Mouse (Mus musculus) CD4-positive, CD25-positive, alpha-beta regulatory T cell, adult 4 months (primary cell): ENCODE results near the gene Rabgap1l. TPM values are rescaled to one million over a fixed set of nuclear protein-coding genes. Genes with fewer than 3 reads are reported as not detected.

Experiments
- ATAC-seq: one replicate; pipeline ENCODE4 v1.8.0; 2017
- polyA plus RNA-seq, 2 experiments: library from polyadenylated mRNA; unstranded; fragments of 100-300 nt; shearing (Covaris generic); gene quantifications; one replicate each; pipeline ENCODE4 v1.2.1; 2017

The Rabgap1l gene
- 100 to 1,000 TPM; 268 to 348 TPM for polyA plus RNA-seq

DNA sequence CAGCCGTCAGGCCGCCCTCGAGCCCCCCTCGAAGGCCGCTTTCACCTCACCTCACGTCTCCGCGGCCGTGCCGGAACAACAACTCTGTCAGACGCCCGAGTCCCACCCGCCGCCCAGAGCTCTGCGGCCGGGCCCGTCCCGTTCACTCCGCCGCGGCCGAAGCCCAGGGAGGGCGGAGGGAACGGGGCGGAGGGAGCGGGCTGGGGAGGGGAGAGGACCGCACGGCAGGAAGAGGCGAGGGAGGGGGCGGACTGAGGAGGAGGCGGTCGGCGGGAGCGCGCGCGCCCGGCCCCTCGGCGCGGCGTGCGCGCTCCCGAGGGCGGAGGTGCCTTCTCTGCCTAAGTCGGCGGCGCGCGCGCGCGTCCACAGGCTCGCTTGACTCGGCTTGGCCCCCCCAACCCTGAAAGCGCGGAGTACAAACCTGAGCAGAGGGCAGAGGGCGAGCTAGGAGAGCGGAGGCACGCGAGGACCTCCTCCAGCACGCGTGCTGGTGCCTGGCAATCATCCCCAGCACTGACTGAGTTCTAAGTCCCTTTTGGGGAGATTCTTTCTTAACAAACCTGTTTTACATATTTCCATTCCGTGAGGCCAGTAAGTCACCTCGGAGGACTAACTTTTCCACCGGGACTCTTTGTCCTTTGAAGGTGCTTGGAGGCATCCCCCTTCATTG, at the start of gene Rabgap1l:
Gene Rabgap1l (minus strand): TSS at position 526 of the 670 bp plus-strand sequence.
- peak; percentile 83 for ATAC-seq

DNA sequence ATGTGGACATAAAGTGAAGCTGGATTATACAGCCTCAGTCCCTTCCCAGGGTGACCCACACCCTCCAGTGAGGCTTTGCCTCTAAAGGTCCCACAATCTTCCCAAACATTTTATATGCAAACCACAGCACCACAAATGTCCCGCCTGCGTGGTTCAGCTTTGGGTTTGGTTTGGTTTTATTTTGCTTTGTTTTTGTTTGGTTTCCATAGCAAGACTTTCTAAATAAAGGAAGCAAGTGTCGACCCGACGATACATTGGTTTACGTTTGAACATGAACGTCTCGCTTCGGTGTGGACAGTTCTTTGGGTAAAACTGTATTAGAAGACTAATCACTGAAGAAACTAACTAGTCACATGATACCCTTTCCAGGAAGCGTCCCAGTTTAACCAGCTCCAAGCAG, 49.6 kb upstream of the Rabgap1l start:
- ATAC-seq, result peak; percentile 60

DNA sequence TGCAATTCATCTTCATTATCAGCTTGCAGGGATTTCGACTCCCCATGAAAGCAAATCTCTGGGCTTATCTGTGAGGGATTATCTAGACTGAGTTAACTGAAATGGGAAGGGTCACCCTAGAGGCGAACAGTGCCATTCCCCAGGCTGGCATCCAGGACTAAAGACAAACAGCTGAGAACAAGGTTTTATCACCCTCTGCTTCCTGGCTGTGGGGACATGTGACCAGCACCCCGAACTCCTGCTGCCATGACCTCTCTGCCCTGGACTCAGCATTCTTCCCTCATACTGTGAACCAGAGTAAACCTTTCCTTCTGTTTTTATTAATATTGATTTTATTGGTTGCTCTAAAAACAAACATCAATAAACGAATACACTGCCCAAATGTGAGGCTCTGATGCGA, 47.6 kb upstream of the Rabgap1l start:
- ATAC-seq, result no peak

DNA sequence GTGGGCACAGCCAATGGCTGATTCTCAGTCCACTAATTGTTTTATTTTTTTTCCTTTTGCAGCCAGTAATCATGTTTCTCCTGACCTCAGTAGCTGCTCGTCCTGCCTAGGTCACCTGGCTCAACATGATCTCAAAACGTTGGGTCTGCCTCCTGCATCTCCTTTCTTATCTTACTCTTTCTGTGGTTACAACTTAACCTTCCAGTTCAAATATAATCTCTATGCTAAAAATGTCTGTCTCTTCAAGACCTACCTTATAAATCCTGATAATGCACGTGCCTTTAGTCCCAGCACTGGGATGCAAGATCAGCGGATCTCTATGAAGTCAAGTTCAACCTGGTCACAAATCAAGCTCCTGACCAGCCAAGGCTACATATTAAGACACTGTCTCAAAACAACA, 46.1 kb upstream of the Rabgap1l start:
- ATAC-seq, result no peak

DNA sequence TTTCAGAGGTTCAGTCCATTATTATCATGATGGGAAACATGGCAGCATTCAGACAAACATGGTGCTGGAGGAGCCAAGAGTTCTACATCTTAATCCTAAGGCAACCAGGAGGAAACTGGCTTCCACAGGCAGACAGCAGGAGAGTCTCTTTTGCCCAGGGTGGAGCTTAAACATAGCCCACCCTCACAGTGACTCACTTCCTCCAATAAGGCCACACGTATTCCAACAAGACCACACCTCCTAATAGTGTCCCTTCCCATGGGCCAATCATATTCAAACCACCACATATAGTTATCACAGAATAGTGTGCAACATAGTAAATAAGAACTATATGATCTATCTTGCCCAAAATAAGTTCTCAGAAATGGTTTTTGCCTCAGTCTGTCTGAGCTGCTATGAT, 41.4 kb upstream of the Rabgap1l start:
- no peak for ATAC-seq

DNA sequence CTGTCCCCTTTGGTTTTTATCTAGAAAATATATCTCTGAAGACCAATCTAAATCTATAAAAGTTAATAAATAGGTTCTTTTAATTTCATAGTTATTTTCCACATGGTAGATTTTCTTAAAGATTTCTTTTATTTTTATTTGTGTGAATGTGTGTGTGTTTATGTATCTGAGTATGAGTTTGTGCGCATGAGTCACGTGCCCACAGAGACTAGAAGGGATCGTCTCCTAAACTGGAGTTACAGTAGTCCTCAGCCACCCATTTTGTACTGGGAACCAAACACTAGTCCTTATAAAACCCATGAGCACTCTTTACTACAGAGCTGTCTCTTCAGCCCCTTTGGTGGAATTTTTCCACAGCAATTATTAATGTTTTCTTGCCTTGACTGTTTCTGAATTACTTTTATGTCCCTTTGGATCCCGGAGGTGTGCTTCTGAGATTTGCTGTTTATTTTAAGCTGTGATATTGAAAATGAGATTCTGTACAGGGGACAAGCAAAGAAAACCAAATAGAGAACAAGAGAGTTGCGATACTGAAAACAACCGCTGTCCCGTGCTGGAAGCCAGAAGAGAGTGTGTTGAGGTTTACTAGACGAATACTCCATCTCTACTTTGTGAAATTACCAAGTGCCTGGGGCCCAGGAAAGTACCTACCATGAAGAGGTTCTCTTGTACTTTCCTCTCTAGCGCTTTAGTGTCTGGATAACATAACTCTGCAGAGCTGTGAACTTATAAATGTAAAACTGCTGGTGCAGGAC, 39.4 kb upstream of the Rabgap1l start:
- ATAC-seq, result no peak

DNA sequence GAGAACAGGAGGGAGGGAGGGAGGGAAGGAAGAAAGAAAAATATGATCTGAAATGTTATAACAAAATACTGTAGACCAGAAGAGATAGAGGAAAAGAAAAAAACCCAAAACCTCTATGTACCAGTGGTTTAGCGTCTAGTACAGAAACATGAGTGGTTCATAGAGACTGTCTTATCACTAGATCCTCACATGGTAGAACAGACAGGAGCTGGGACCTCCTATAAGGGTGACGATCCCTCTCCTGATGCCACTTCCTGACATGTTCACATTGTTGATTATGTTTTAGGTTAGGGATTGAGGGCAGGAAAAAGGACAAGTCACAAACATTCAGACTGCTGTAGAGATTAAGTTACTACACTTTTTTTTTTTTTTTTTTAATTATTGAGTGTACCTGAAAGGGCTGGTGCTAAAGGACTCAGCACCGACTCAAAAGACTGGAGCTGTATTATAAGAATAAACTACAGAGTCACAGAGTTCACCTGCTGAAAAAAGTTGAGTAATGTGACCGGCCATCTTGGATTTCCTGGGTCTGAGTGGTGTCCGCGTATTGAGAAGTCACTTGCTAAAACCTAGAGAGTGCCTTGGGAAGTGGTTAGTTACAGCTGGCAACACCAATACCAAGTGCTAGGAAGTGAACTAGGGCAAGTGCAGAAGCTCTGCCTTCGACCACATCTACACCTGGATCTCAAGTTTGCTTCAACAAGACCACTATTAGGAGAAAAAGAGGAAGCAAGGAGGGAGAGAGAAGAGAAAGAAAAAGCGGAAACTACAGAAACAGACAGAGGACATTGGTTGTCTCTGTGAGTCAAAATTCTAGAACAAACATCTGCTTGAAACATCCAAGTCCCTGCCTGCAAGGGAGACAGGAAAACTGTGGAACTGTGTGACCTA, 37.8 kb upstream of the Rabgap1l start:
- no peak for ATAC-seq

DNA sequence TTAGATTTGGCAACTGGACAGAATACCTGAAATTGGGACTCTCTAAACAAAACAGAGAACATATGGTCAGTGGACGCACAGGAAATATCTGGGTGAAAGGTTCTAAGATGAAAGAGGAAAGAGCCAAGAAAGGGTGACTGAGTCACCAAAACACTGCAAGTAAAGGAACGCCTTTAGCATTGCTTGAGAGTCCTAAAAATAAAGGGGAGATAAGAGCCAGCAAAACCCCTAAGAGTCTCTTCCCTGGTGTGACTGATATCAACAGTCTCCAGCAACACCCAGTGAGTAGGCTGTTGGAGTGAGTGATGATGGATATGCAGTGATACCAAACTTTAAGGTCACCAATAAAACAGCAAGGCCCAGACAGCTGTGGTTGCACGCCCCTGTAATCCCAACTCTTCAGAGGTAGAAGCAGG, 32.4 kb upstream of the Rabgap1l start:
- ATAC-seq, result no peak

DNA sequence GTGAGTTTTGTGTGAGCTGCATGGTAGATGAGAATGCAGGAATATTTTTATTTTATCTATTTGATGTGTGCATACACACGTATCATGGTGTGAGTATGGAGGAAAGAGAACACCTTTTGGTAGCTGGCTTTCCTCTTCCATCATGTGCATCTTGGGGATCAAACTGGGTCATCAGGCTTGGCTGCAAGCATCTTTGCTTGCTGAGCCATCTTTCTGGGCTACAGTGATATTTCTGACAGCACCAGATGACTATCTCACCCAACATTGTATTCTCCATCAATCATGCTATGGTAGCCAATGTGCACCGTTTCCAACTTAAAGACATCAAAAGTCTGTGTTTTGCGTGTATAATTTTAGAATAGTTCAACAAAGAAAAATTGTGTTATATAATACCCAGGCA, 30.6 kb upstream of the Rabgap1l start:
- ATAC-seq, result no peak

DNA sequence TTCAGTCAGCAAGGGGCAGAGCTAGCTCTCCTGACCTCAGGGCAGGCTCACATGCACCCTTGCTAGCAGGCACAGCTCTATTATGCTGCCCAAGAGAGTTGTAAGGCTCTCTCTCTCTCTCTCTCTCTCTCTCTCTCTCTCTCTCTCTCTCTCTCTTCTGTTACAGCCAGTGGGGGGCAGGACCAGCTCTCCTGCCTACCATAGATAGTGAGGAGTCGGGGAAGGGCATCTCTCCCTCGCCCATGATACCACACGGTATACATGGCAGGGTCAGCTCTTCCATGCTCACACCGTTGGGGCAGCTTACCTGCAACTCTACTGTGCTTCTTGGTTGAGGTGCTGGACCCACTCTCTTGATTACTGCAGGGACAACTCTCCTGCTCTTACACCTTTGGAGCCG, 21.2 kb upstream of the Rabgap1l start:
- ATAC-seq, result no peak

DNA sequence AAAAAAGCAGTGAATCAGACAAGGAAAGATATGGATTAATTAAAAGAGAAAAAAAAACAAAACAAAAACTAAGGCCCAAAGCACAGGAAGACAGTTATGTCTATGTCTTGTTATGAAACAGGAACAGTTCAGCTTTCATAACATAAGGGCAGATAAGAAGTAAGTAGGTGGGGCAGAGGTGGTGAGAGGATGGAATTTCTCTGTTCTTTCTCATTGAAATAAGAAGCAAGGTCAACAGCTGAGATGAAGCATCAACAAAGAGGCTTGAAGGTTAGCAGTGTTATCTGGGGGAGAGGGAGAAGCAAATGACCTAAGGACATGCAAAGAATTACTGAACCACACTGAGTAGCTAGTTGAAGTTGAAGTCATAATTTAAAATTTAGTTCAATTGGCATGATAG, 19.4 kb upstream of the Rabgap1l start:
- peak; percentile 59 for ATAC-seq

DNA sequence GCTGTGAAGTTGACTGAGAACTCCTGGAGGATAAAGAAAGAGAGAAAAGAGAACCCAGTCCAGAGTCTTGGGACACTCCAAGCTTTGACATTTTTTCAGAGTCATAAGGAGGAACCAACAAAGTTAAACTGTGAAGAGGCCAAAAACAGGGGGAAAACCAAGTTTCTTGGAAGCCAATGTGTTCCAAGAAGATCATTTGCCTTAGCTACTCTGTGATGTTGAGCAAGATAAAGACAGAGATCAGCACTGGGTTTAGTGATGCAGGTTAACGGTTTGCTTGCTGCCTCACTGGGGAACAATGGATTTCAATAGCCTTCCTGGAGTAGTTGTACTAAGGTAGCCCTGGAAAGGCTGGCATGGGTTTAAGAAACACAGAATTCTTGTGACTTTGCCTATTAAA, 18.9 kb upstream of the Rabgap1l start:
- ATAC-seq, result peak; percentile 12

DNA sequence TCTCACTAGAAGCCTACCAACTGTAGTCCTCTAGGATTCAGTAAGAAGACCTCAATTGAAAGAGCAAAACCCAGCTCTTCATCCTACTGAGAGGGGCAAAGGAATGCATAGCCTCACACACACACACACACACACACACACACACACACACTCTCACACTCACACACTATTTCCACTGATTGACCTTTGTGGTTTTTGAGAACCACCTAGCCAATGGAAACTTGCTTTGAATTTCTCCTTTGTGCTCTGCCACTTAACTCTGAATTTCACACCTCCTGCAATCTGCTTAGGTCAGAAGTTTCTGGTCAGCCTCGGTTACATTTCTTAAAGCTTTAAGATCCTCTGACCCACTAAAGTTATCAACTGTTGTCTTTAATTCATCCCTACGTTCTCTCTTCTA, 12.3 kb upstream of the Rabgap1l start:
- peak; percentile 36 for ATAC-seq

DNA sequence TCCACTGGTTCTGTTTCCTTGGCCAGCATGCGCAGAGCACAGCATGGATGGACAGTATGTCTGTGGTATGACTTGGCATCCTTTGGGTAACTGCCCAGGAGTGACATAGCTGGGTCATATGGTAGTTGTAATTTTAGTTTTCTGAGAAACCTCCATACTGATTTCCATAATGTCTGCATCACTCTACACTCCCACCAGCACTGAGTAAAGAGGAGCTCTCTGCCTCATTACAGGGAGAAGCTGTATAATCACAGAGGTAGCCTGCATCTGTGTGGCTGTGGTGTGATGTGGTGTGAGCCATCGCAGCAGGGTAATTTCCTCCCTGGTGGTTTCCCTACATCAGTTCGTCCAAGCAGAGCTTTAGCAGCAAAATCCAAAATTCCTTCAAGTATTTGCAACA, 7.0 kb upstream of the Rabgap1l start:
- peak; percentile 68 for ATAC-seq

DNA sequence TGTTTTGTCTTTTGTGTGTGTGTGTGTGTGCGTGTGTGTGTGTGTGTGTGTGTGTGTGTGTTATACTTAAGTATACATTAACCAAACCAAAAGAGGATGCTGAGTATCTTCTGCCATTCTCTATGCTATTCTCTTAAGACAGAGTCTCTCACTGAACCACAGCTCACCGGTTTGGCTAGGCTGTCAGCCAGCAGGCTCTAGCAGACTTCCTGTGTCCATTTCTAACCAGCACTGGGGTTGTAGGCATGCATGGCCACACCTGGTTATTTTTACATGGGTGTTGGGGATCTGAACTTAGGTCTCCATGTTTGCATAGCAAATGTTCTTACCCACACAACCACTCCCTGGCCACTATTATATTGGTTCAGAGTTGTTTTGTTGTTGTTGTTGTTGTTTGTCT, 2.0 kb upstream of the Rabgap1l start:
- no peak for ATAC-seq

DNA sequence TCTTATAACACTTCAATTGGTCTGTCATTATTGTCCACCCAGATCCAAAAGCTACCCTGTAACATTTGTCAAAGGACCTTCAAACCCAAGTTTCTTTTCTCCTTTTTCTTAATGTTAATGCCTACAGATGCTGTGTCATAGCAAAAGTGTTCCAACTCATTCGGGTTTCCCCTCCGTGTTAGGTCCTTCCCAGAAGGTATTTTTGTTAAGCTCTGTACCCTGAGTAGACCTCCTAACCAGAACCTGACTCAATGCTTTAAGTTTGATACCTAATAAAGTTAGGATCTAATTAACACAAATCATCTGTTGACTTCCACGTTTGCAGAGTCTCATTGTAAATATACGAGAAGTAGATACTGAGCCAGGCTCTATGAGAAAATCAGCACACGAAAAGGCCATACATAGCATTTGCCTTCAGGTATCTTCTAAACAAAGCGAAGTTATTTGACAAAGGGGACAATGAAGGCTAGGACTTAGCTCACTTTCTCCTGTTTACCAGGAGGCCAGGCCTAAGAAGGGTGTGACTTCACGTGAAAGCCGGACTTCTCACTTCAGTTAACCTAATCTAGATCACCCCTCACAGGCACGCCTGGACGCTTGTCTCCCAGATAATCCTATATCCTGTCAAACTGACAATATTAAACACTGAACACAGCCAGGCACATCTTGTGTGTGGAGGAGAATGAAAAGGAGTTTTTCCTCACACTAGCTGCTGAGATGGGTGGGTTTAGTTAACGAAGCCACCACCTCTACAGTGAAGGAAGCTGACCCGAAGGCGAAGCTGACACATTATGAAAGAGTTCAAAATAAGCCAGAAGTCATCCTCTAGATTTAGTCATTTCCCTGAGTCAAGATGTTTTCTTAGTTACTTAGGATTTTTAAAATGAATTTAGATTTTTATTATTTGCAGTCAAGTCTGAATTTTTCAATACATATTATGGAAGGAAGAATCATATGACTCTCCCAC, 1.1 kb upstream of the Rabgap1l start:
- no peak for ATAC-seq

DNA sequence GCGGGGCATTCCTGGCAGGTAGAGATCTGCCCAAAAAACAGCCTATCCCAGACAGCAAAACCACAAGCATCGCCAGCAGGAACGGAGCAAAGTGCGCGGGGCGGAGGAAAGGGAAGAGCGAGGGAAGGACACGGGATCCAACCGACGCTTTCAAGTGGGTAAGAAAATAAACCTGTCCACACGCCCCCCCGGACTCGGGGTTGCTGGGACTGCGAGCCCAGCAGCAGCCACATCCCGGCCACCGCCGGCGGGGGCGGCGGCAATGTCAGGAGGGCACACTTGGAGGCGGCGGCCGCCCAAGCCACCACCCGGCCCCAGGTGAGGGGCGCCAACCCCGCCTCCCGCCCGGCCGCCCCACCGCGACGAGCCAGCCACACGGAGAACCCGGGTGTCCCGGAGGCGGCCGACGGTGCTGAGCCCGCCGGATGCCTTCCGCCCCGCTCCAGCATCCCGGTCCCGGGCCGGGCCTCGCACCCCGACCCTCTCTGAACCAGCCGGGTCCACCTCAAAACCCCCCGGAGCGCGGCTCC, 790 bp downstream of the Rabgap1l start:
- peak; percentile 33 for ATAC-seq

DNA sequence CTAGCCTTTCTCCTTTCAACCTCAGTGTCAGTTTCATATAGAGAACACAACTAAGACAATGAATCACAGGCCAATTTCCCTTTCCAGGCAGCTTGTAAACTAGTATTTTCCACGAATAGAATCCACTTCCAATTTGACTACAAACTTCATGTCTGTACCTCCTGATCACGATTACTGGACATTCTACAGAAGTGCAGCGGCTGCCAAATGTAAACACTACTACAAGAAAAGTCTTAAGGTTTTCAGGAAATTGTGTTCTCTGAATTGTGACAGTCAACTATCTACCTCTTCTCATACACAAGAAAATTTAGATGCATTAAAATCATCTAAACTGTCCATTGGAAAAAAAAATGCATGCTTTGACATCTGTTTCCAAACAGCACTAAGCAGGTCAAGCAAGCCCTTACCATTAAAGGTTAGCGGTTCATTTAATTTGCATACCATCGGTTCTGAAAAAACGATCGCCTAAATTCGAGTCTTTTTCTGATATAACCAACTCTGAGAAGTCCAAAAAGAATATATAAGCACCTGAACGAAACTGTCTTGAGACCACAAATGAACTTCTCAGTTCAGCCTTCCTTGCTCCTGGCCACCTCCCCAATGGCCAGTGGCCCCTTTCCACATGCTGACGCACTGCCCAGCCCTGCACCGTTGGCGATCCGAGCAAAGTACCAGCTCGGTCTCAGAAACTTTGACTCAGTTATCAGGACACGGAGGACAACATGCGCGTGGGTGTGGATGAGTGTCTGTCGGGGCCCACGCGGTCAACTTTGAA, 1.4 kb downstream of the Rabgap1l start:
- peak; percentile 4 for ATAC-seq

DNA sequence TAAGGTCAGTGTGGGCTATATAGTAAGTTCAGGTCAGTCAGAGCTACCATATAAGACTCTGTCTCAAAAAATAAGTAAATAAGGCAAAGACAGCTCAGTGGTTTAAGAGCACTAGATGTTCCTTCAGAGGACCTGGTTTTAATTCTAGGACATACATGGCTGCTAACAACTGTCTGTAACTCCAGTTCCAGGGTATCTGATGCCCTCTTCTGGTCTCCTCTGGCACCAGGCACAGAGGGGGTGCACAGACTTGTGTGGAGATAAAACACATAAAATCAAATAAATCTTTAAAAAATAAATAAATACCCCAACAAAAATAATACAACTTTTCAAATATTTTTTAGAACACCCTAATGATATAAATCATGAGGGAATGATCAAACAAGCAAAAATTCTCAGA, 2.4 kb downstream of the Rabgap1l start:
- ATAC-seq, result no peak

DNA sequence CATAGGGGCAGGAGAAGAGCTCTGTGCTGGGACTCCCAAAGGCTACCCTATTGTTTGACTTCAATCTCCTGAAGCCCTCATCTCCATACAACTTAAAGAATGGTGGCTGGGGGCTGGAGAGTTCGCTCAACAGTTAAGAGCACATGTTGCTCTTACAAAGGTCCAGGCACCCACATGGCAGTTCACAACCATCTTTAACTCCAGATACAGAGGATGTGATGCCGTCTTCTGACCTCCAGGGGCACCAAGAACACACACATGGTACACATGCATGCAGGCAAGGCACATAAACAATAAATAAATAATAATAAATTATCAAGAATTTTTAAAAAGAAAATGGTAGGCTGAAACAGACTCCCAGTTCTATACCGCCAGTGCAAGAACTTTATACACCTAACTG, 3.1 kb downstream of the Rabgap1l start:
- ATAC-seq, result no peak

DNA sequence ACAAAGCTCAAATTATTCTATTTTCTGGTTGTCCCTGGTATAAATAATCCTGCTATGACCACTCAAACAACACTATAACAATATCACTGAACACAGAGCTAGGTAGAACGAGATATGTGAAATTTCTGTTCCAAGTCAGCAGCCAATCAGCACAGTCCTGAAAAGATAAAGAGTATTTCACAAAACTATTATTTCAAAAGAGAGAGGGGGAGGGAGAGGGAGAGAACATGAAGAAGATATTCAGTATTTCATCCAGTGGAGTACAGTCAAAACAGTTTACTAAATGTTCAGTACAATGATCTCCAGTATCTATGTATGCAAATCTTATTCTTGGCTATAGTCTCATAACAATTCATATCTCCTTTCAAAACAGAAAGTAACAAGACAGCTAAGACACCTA, 5.1 kb downstream of the Rabgap1l start:
- no peak for ATAC-seq
